Mouse (Mus musculus): ENCODE data around the gene Tgm6. TPM values are rescaled to one million over a fixed set of nuclear protein-coding genes. Genes with fewer than 3 reads are reported as not detected.
A peak's percentile ranks its signal among the peaks of the same experiment; 100 is the strongest.

Gene Tgm6
- not detected for total RNA-seq (2021)
- long read RNA-seq, experiment 1 = 0 reads
- long read RNA-seq, experiment 2 = 0 reads

- no peak for DNase-seq (ENCODE audit: low spot score)
Measured at GRCm38 (mm10) chr2:130112116-130112515, at the start of gene Tgm6. Gene Tgm6, plus strand, starts transcription at chr2:130112416.

- DNase-seq (ENCODE audit: low spot score) = no peak
Measured at GRCm38 (mm10) chr2:130068228-130068627, 44.0 kb upstream of the Tgm6 start.

DNA sequence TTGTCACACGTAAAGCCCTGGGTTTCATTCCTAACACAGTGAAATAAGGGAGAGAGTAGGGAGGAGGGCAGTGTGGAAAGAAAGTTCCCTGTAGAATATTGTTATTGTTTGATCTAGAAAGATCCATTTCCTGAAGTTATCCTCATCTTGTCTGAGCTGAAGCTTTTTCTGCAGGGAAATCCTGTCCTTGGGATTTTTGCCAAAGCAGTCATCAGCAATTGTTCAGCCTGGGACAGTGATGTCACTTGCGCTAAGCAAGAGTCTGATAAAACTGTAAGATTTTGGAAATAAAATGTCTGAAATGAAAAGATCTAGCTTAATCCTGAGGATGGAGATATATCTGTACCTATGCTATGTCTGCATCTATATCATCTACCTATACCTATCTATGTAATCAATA, 41.8 kb upstream of the Tgm6 start:
- no peak for DNase-seq (ENCODE audit: low spot score)

DNA sequence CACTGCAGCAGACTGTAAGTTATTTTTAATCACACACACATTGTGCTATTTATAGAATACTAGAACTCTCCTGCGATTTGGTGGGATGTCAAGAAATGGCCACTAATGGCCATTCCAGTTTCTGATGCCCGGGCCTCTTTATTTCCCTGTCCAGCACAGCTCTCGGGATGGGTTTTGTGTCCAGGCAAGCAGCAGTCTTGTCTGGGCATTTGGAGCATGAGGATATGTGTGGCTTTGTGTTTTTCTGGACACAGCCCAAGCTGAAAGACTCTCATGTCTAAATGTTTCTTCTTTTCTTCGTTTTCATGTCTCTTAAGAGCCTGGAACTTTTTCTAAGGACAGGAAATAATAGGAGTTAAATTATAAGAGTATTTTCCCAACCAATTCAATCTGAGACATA, 588 bp downstream of the Tgm6 start:
- DNase-seq (ENCODE audit: low spot score) = no peak

DNA sequence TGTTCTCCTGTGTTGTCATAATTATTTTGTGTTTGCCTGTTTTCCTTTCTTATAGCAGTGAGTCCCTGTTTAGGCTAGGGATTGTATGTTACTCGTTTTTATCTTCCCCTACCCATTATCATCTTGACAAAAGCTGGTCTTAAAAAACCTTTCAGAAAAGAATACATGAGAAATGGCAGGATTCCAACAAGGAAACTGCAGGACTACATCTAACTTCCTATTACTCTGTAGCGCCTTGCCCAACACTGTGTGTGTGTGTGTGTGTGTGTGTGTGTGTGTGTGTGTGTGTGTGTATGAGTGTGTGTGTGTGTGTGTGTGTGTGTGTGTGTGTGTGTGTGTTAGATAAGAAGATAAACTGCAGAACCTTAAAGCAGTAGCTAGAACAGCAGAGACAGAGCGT, 1.2 kb downstream of the Tgm6 start:
- no peak for DNase-seq (ENCODE audit: low spot score)

DNA sequence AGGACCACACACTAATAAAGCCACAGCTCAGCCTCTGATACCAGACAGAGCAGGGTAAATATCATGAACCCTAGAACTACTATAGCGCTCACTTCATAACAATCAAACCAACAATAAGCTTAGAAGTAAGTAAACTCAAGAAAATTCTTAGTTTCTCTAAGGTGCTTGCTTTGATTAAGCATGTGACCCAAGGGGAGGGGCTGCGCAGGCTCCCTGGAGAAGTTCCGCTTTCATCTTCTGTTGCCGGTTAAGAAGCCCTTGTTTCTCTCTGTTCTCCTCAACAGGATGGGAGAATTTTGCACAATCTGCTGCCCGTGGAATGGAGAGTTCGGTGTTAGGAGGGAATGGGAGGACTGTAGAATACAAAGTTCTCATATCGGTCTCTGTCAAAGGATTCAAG, 6.4 kb downstream of the Tgm6 start:
- no peak for DNase-seq (ENCODE audit: low spot score)

GRCm38 (mm10) chr2:130125279-130126059, 13.3 kb downstream of the Tgm6 start:
- no peak for DNase-seq (ENCODE audit: low spot score)

DNA sequence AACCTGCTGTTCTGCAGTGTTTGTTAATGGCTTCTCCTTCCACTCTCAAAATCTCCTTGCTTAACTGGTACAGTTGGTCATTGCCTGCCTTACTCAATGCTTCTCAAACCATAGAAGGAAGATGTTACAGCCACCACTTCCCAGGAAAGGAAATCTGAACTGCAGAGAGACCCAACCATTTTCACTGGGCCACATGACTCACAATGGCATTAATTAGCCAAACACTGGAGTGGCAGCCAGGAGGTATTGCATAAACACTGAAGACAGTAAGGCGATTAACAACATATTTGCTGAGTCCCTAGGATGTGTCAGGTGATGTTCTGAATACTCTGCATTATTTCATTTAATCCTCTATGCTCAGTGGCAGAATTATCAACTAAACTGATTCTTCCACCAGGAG, 13.9 kb downstream of the Tgm6 start:
- DNase-seq (ENCODE audit: low spot score) = no peak

DNA sequence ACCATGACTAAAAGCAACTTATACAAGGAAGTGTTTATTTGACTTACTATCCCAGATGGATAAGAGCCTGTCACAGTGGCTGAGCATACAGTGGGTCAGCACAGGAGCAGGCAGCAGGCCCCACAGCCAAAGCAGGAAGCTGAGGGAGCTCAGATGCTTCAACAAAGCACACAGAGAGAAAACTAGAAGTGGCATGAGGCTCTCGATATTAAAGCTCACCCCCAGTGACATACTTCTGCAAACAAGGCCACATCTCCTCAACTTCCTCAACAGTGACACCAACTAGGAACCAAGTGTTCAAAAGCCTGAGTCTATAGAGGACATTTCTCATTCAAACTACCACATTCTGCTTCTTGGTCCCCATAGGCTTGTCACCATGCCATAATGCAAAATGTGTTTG, 17.5 kb downstream of the Tgm6 start:
- no peak for DNase-seq (ENCODE audit: low spot score)

DNA sequence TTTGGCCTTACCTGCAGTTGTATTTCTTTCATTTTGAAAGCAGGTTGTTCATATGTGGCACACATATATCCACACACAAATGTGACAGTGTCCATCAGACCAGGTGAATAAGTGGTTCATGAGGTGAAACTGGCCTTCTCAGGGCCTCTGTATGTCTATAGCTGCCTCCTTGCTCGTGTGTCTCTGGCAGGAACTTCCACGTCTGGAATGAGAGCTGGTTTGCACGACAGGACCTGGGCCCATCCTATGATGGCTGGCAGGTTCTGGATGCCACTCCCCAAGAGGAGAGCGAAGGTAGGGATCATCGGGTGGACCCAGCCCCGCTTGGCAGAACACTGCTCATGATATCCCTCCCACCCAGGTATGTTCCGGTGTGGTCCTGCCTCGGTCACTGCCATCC, 30.8 kb downstream of the Tgm6 start:
- no peak for DNase-seq (ENCODE audit: low spot score)

DNA sequence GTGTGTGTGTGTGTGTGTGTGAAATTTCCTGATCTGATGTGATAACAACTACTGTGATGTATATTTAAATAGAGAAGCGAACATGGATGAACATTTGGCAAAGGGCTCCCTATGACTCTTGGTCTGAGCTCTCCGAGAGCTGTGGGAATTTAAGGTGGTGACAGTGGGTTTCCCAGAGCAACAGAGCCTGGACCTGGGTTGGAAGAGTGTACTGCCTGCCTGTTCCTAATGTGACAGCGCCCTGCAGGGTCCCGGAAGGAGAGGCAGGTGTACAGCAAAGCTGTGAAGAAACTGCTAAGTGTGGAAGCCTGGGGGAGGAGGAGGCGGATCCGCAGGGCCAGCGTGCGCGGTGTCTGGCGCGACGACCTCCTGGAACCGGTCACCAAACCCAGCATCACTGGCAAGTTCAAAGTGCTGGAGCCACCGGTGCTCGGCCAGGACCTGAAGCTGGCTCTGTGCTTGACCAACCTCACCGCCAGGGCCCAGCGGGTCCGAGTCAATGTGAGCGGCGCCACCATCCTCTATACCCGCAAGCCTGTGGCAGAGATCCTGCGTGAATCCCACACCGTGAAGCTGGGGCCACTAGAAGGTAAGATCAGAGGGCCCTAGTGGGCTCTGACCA, 32.6 kb downstream of the Tgm6 start:
- DNase-seq (ENCODE audit: low spot score) = no peak

DNA sequence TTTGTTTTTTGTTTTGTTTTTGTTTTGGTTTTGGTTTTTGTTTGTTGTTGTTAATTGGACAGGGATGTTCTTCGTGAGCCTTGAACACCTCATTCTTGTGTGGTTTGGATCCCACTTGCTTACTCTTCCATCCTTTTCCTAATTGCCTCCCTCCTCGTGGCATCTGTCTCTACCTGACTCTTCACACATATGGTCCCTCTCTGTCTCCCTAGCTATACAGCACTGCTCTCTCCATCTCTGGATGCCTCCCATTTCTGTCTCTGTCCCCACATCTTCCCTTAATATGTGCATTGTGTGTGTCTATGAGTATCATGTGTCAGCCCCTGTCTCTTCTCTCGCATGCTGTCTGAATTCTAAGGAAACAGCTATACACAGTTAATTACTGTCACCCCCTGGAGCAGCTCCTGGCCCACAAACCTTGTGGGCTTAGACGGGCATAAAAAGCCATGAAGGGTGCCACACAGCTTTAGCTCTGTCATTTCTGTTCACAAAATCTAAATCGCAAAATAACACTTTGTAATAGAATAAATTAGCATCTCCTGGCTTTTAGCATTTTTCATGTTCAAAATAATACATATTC, 34.0 kb downstream of the Tgm6 start:
- DNase-seq (ENCODE audit: low spot score) = no peak

GRCm38 (mm10) chr2:130155171-130155570, 43.0 kb downstream of the Tgm6 start:
- DNase-seq (ENCODE audit: low spot score) = no peak

- DNase-seq (ENCODE audit: low spot score) = no peak
Measured at GRCm38 (mm10) chr2:130155851-130156250, 43.6 kb downstream of the Tgm6 start.

- DNase-seq (ENCODE audit: low spot score) = no peak
Measured at GRCm38 (mm10) chr2:130157231-130158087, 45.2 kb downstream of the Tgm6 start.

DNA sequence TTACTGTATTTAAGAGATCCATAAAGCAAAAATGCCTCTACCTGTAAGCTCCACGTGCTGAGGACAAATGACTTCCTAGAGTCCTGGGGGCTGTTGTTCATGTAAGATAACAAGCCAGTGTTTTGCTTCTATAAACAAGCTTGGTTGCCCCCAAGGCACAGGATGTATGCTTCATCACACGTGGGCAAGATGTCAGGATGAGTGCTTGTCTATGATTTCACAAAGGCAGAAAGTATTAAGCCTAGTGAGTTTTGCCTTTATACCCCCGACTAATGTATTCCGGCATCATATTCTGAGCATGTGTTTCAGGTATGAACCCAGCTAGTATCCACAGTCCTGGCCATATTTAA, 45.8 kb downstream of the Tgm6 start:
- DNase-seq (ENCODE audit: low spot score) = no peak

- no peak for DNase-seq (ENCODE audit: low spot score)
Measured at GRCm38 (mm10) chr2:130162701-130163100, 50.5 kb downstream of the Tgm6 start.

- DNase-seq (ENCODE audit: low spot score) = no peak
Measured at GRCm38 (mm10) chr2:130166311-130167214, 54.3 kb downstream of the Tgm6 start.

- DNase-seq (ENCODE audit: low spot score) = peak; percentile 48
Measured at GRCm38 (mm10) chr2:130167861-130168260, 55.6 kb downstream of the Tgm6 start.

DNA sequence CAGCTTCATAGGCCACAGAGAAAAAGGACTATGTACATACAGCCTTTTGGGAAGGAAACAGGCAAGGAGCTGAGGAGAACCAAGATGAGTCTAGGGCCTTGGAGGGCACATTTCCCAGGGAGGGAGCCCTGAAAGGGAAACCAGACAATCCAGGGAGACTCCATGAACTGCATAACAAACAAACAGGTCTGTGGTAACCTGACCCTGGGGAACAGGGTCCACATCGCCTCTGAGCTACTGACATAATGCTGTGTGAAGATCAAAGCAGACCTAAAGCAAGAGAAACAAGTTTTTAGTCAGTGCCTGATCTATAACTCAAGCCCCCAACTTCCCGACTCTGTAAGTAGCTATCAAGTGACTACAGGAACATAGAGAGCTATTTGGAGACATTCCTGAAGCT, 59.5 kb downstream of the Tgm6 start:
- DNase-seq (ENCODE audit: low spot score) = no peak

DNA sequence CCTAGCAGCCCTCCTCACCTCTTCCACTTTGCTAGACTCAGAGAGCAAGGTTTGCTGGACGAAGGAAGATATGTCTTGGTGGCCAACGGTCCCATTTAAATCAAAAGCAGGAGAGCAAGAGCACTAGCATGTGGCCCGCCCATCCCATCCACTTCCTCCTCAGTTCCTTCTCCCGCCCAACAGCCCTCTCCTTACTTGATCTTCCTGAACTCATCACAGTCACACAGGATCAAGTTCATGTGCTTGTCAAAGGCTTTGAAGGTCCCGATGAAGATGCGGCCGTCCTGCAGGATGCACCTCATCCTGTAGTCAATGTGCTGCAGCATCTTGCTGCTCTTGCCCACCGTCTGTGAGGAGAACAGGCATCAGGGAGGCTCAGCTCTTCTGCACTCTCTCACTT, 64.6 kb downstream of the Tgm6 start:
- DNase-seq (ENCODE audit: low spot score) = no peak

All from gastrocnemius, adult 18-20 months (tissue).